In genomic region chr10:79803716-79804323, GRCm38 (mm10) we compare ENCODE assay signal across 8 mouse cellular contexts. TPM values are rescaled to one million over a fixed set of nuclear protein-coding genes. Genes with fewer than 3 reads are reported as not detected.
DNase-seq lines count a peak whose midpoint lies in the region; ATAC-seq and TF ChIP-seq lines count a peak whose summit lies in the region.

No protein-coding gene starts in this region.

- 14% methylated on average over 29 of the region's 29 CpGs for WGBS in cerebellum, adult 2 months
- 9% methylated on average over 29 of the region's 29 CpGs for WGBS in kidney, embryonic 15.5 days
- WGBS in limb, embryonic 12.5 days, result 6% methylated on average over 29 of the region's 29 CpGs
- WGBS in thymus, adult 2 months, result 89% methylated on average over 29 of the region's 29 CpGs

- DNase-seq in ZHBTc4 (ENCODE audit: low read depth, low spot score), result peak; percentile 82
- peak; percentile 70 for DNase-seq in cerebellum, adult 2 months
- DNase-seq in forelimb bud, embryonic 11.5 days (ENCODE audit: low read depth, low spot score), result peak; percentile 80
- DNase-seq in right cerebral cortex, adult 18-20 months, result peak; percentile 97
- no peak for DNase-seq in gastrocnemius, adult 8-10 months (ENCODE audit: low spot score in 2 of 2)
- no peak for DNase-seq in thymus, adult 2 months

- peak overlapping the region; percentile 46 for H3K4me2 ChIP-seq in kidney, embryonic 15.5 days
- H3K4me2 ChIP-seq in limb, embryonic 12.5 days, result peak overlapping the region; percentile 57

- H3K9ac ChIP-seq in kidney, embryonic 15.5 days, result 0 out of 2 replicates have a peak overlapping the region, but pooled peaks have one; percentile 2
- peak overlapping the region; percentile 23; the same call in 1 of the 2 replicates for H3K9ac ChIP-seq in limb, embryonic 12.5 days (replicated peaks)

- H3K4me3 ChIP-seq in cerebellum, adult 2 months (replicated peaks; ENCODE audit: insufficient read depth, low read depth, low read length), result peak overlapping the region; percentile 11
- H3K4me3 ChIP-seq in kidney, embryonic 15.5 days (replicated peaks), result peak overlapping the region; percentile 9
- H3K4me3 ChIP-seq in limb, embryonic 12.5 days (replicated peaks), result peak overlapping the region; percentile 30
- no peak overlapping the region for H3K4me3 ChIP-seq in thymus, adult 2 months (ENCODE audit: control insufficient read depth, insufficient read depth, low read length)

- H3K4me1 ChIP-seq in cerebellum, adult 2 months (ENCODE audit: control insufficient read depth, insufficient read depth, low read length), result peaks cover 68% of the 10 kb centered on the region
- peaks cover 86% of the 10 kb centered on the region for H3K4me1 ChIP-seq in kidney, embryonic 15.5 days
- H3K4me1 ChIP-seq in limb, embryonic 12.5 days (replicated peaks), result peaks cover 52% of the 10 kb centered on the region
- H3K4me1 ChIP-seq in thymus, adult 2 months (replicated peaks; ENCODE audit: control insufficient read depth, insufficient read depth, low read length), result 0 out of 2 replicates have a peak, but pooled peaks cover 3% of the 10 kb centered on the region

- H3K27ac ChIP-seq in cerebellum, adult 2 months (ENCODE audit: insufficient read depth, low read length), result peak overlapping the region; percentile 66; the same call in 1 of the 2 replicates
- H3K27ac ChIP-seq in kidney, embryonic 15.5 days, result peak overlapping the region; percentile 89
- peak overlapping the region; percentile 62 for H3K27ac ChIP-seq in limb, embryonic 12.5 days
- no peak overlapping the region for H3K27ac ChIP-seq in thymus, adult 2 months (ENCODE audit: control insufficient read depth, insufficient read depth, low read length)

- peak; percentile 57 for ATAC-seq in kidney, embryonic 15.5 days (replicated peaks; ENCODE audit: low FRiP score)
- ATAC-seq in limb, embryonic 12.5 days (ENCODE audit: insufficient number of reproducible peaks, insufficient read depth, low FRiP score, low TSS enrichment, low read depth), result peak; percentile 81

- H3K9me3 ChIP-seq in kidney, embryonic 15.5 days (replicated peaks), result no peaks in the 10 kb centered on the region
- H3K9me3 ChIP-seq in limb, embryonic 12.5 days, result no peaks in the 10 kb centered on the region

- no peak for TF ChIP-seq POLR2A in cerebellum, adult 2 months (IDR thresholded peaks at IDR 0.05; ENCODE audit: borderline replicate concordance, insufficient read depth, low read length)
- no peak for TF ChIP-seq POLR2A in thymus, adult 2 months (IDR thresholded peaks at IDR 0.05; ENCODE audit: control insufficient read depth, extremely low read depth, insufficient read depth, low read length, poor library complexity)

- no peaks in the 10 kb centered on the region for H3K27me3 ChIP-seq in cerebellum, adult 2 months (ENCODE audit: control insufficient read depth, insufficient read depth, low read length)
- no peaks in the 10 kb centered on the region for H3K27me3 ChIP-seq in kidney, embryonic 15.5 days
- H3K27me3 ChIP-seq in limb, embryonic 12.5 days, result no peaks in the 10 kb centered on the region
- no peaks in the 10 kb centered on the region for H3K27me3 ChIP-seq in thymus, adult 2 months (ENCODE audit: control insufficient read depth, insufficient read depth, low read length)

- H3K36me3 ChIP-seq in kidney, embryonic 15.5 days, result peaks cover 22% of the 10 kb centered on the region
- peaks cover 29% of the 10 kb centered on the region for H3K36me3 ChIP-seq in limb, embryonic 12.5 days
- 0 out of 2 replicates have a peak, but pooled peaks cover 3% of the 10 kb centered on the region for H3K36me3 ChIP-seq in thymus, adult 2 months (ENCODE audit: control insufficient read depth, insufficient read depth, low read length)

- no peak for TF ChIP-seq CTCF in cerebellum, adult 2 months (IDR thresholded peaks at IDR 0.05; ENCODE audit: borderline replicate concordance, insufficient read depth, low read depth, low read length)
- no peak for TF ChIP-seq CTCF in thymus, adult 2 months (IDR thresholded peaks at IDR 0.05; ENCODE audit: borderline replicate concordance, control insufficient read depth, extremely low read depth, insufficient read depth, low read length, poor library complexity)

RNA-seq across cellular contexts. Expression of gene Palm, which starts 10.4 kb away (rescaled TPM):
- 140 and 143 TPM in 2 replicates for polyA plus RNA-seq in cerebellum, adult 2 months (2012; rRNA removed)
- polyA plus RNA-seq in kidney, embryonic 15.5 days (2015; fragmentation: Nextera tagmentation; extraction: Ambion mirVana), result 144 and 158 TPM in 2 replicates
- polyA plus RNA-seq in limb, embryonic 12.5 days (2016; fragmentation: Nextera tagmentation; extraction: Ambion mirVana), result 121 TPM in 2 replicates
- total RNA-seq in gastrocnemius, adult 8-10 months (2022), result 10 to 100 TPM in 3 of 4 experiments, 1 to 10 TPM in 1; 6.8 to 12.3 (median 11.2) TPM
- polyA plus RNA-seq in thymus, adult 2 months (2012; rRNA removed), result 63.7 and 87.8 TPM in 2 replicates

RNA-seq across cellular contexts. Expression of gene Prss57, which starts 13.1 kb away (rescaled TPM):
- polyA plus RNA-seq in cerebellum, adult 2 months (2012; rRNA removed), result 0.16 and 0.19 TPM in 2 replicates
- 0.29 TPM in 1 of 2 replicates, not detected in the other for polyA plus RNA-seq in kidney, embryonic 15.5 days (2015; fragmentation: Nextera tagmentation; extraction: Ambion mirVana)
- polyA plus RNA-seq in limb, embryonic 12.5 days (2016; fragmentation: Nextera tagmentation; extraction: Ambion mirVana), result not detected in 2 replicates
- not detected for total RNA-seq in gastrocnemius, adult 8-10 months (2022)
- polyA plus RNA-seq in thymus, adult 2 months (2012; rRNA removed), result 23.4 and 30.1 TPM in 2 replicates

RNA-seq across cellular contexts. Expression of gene Misp, which starts 17.0 kb away (rescaled TPM):
- 0.29 and 0.41 TPM in 2 replicates for polyA plus RNA-seq in cerebellum, adult 2 months (2012; rRNA removed)
- 14.9 and 15.2 TPM in 2 replicates for polyA plus RNA-seq in kidney, embryonic 15.5 days (2015; fragmentation: Nextera tagmentation; extraction: Ambion mirVana)
- polyA plus RNA-seq in limb, embryonic 12.5 days (2016; fragmentation: Nextera tagmentation; extraction: Ambion mirVana), result 0.28 and 0.67 TPM in 2 replicates
- not detected for total RNA-seq in gastrocnemius, adult 8-10 months (2022)
- 6.6 and 6.8 TPM in 2 replicates for polyA plus RNA-seq in thymus, adult 2 months (2012; rRNA removed)

RNA-seq across cellular contexts. Expression of gene Fstl3, which starts 26.7 kb away (rescaled TPM):
- 2.2 and 2.5 TPM in 2 replicates for polyA plus RNA-seq in cerebellum, adult 2 months (2012; rRNA removed)
- 15.3 and 15.6 TPM in 2 replicates for polyA plus RNA-seq in kidney, embryonic 15.5 days (2015; fragmentation: Nextera tagmentation; extraction: Ambion mirVana)
- polyA plus RNA-seq in limb, embryonic 12.5 days (2016; fragmentation: Nextera tagmentation; extraction: Ambion mirVana), result 3.0 and 4.0 TPM in 2 replicates
- total RNA-seq in gastrocnemius, adult 8-10 months (2022), result 1 to 10 TPM in 2 of 4 experiments, under 1 TPM in 2; 0.73 to 1.2 (median 1.1) TPM
- polyA plus RNA-seq in thymus, adult 2 months (2012; rRNA removed), result 15.9 and 17.1 TPM in 2 replicates

RNA-seq across cellular contexts. Expression of gene Rnf126, which starts 37.1 kb away (rescaled TPM):
- polyA plus RNA-seq in cerebellum, adult 2 months (2012; rRNA removed), result 126 and 127 TPM in 2 replicates
- 88.5 and 102 TPM in 2 replicates for polyA plus RNA-seq in kidney, embryonic 15.5 days (2015; fragmentation: Nextera tagmentation; extraction: Ambion mirVana)
- polyA plus RNA-seq in limb, embryonic 12.5 days (2016; fragmentation: Nextera tagmentation; extraction: Ambion mirVana), result 108 and 113 TPM in 2 replicates
- total RNA-seq in gastrocnemius, adult 8-10 months (2022), result 10 to 100 TPM; 51.9 to 80.5 (median 53.3) TPM
- 375 and 472 TPM in 2 replicates for polyA plus RNA-seq in thymus, adult 2 months (2012; rRNA removed)

Comparison
In these comparisons a context has a peak if more than half of its experiments do, and no peak if none do; other contexts are left out.
1. DNase-seq: peak in ZHBTc4 (single experiment), cerebellum, adult 2 months (2 of 2), forelimb bud, embryonic 11.5 days (single experiment) and right cerebral cortex, adult 18-20 months (single experiment); none in gastrocnemius, adult 8-10 months (0 of 2) and thymus, adult 2 months (single experiment).
2. RNA of gene Prss57, which starts 13.1 kb away (polyA plus RNA-seq): 23.4 to 30.1 TPM in thymus, adult 2 months; 0.29 TPM in kidney, embryonic 15.5 days, 0.16 to 0.19 TPM in cerebellum, adult 2 months and not detected in limb, embryonic 12.5 days; every median in the first group is over 10 times any median in the second.